Mouse (Mus musculus) midbrain, embryonic 15.5 days (tissue): ENCODE measurements around the gene Stkld1. TPM values are rescaled to one million over a fixed set of nuclear protein-coding genes. Genes with fewer than 3 reads are reported as not detected.
"Not testable (repeated sequence)": the region's sequence is repeated elsewhere in the genome, so short reads cannot be mapped to it uniquely, and the experiment has no call there.

Source experiments
- ATAC-seq: fragments of 200-750 bp; cut with Nextera tagmentation; replicated peaks from 2 replicates; pipeline ENCODE4 v1.8.0; 2017; ENCODE audit warnings: moderate TSS enrichment
- H3K27ac ChIP-seq: fragments of 300-500 bp; sonication (generic); 2 replicates; pipeline ENCODE4 v1.5.1; 2015; ENCODE audit warnings: mild to moderate bottlenecking, inconsistent platforms
- H3K27me3 ChIP-seq: fragments of 300-500 bp; sonication (generic); replicated peaks from 2 replicates; pipeline ENCODE4 v1.6.1; 2015; ENCODE audit warnings: inconsistent platforms
- H3K36me3 ChIP-seq: fragments of 300-500 bp; sonication (generic); replicated peaks from 2 replicates; pipeline ENCODE4 v1.6.1; 2015; ENCODE audit warnings: inconsistent platforms
- H3K4me1 ChIP-seq: fragments of 300-500 bp; sonication (generic); 2 replicates; pipeline ENCODE4 v1.6.1; 2015; ENCODE audit warnings: inconsistent platforms
- H3K4me2 ChIP-seq: fragments of 300-500 bp; sonication (generic); 2 replicates; pipeline ENCODE4 v1.6.1; 2015; ENCODE audit warnings: inconsistent platforms, mild to moderate bottlenecking, moderate library complexity
- H3K4me3 ChIP-seq: fragments of 300-500 bp; sonication (generic); 2 replicates; pipeline ENCODE4 v1.5.1; 2015; ENCODE audit warnings: mild to moderate bottlenecking, inconsistent platforms
- H3K9ac ChIP-seq: fragments of 300-500 bp; sonication (generic); 2 replicates; pipeline ENCODE4 v1.6.1; 2015; ENCODE audit warnings: mild to moderate bottlenecking, inconsistent platforms
- H3K9me3 ChIP-seq: fragments of 300-500 bp; sonication (generic); 2 replicates; pipeline ENCODE4 v1.6.1; 2016; ENCODE audit warnings: inconsistent platforms
- WGBS: fragments of 180-500 bp; shearing (Covaris S2); methylation state at CpG from one replicate; pipeline ENCODE4 v1.1.7; 2015; ENCODE audit warnings: mixed read lengths; 5-methylcytosine and 5-hydroxymethylcytosine counted together
- polyA plus RNA-seq: library from polyadenylated mRNA; unstranded; fragments of >200 nt; fragmentation: Nextera tagmentation; extraction: Ambion mirVana; gene quantifications from 2 replicates; pipeline ENCODE4 v1.2.1, GENCODE M21; 2015

Gene Stkld1
- polyA plus RNA-seq: 0.13 and 0.54 TPM in 2 replicates

GRCm38 (mm10) chr2:26933304-26934055 is at the start of gene Stkld1, which contains the start of gene Surf4:
Stkld1 (plus strand) TSS chr2:26934047.
Surf4 (minus strand) TSS chr2:26933928.
- H3K9ac ChIP-seq: peak within 1 kb of the TSS; percentile 97
- H3K4me1 ChIP-seq: peaks cover 26% of the 10 kb centered on the region
- 2% methylated on average over 57 of the region's 70 CpGs for WGBS
- H3K27me3 ChIP-seq: no peaks in the 10 kb centered on the region
- H3K27ac ChIP-seq: peak within 1 kb of the TSS; percentile 81
- peak within 1 kb of the TSS; percentile 98 for H3K4me3 ChIP-seq
- peak within 1 kb of the TSS; percentile 96 for H3K4me2 ChIP-seq
- H3K9me3 ChIP-seq: no peaks in the 10 kb centered on the region
- peak; percentile 95 for ATAC-seq
- H3K36me3 ChIP-seq: no peaks in the 10 kb centered on the region

GRCm38 (mm10) chr2:26885541-26885940 is 48.3 kb upstream of the Stkld1 start:
- H3K9ac ChIP-seq, H3K4me2 ChIP-seq, H3K9me3 ChIP-seq, ATAC-seq, H3K27me3 ChIP-seq, H3K4me1 ChIP-seq, H3K4me3 ChIP-seq, H3K27ac ChIP-seq: not testable (repeated sequence)
- H3K36me3 ChIP-seq: peaks cover 16% of the 10 kb centered on the region; the same call in 1 of the 2 replicates
- 69% methylated on average over 2 of the region's 2 CpGs for WGBS

GRCm38 (mm10) chr2:26886170-26886569 is 47.7 kb upstream of the Stkld1 start:
- peaks cover 21% of the 10 kb centered on the region; the same call in 1 of the 2 replicates for H3K36me3 ChIP-seq
- not testable (repeated sequence) for H3K4me1 ChIP-seq, H3K9me3 ChIP-seq, ATAC-seq, H3K4me3 ChIP-seq, H3K27ac ChIP-seq, H3K9ac ChIP-seq, H3K27me3 ChIP-seq, H3K4me2 ChIP-seq
- WGBS: 49% methylated on average over 4 of the region's 4 CpGs

GRCm38 (mm10) chr2:26895898-26896297 is 37.9 kb upstream of the Stkld1 start:
- Histone ChIP-seq H3K9ac (no peak overlapping the region), H3K27me3 (no peaks in the 10 kb centered on the region), H3K4me1 (peaks cover 3% of the 10 kb centered on the region), H3K4me3 (no peak overlapping the region), H3K4me2 (no peak overlapping the region), H3K36me3 (peaks cover 65% of the 10 kb centered on the region), H3K27ac (no peak overlapping the region), H3K9me3 (no peaks in the 10 kb centered on the region)
- no peak for ATAC-seq
- WGBS: 94% methylated on average over 4 of the region's 4 CpGs

DNA sequence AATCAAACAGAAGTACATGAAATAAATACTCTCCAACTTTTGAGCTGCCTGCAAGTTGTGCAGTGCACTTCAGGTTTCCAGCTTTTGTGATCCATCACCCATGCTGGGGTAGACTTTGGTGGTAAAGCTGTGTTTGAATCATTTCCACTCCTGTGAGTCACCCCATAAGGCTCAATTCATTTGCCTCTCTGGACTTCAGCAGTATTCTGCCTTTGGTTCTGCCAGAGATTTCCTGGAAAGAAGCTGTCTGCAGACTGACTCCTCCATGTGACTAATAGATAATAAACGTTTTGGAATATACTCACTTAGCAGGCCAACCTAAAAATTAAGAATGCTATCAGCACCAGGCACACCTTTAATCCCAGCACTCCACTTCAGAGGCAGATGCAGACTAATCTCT is 33.1 kb upstream of the Stkld1 start:
- H3K27ac ChIP-seq: no peak overlapping the region
- ATAC-seq: no peak
- H3K4me3 ChIP-seq: no peak overlapping the region
- H3K9me3 ChIP-seq: no peaks in the 10 kb centered on the region
- H3K4me1 ChIP-seq: peaks cover 27% of the 10 kb centered on the region
- H3K4me2 ChIP-seq: no peak overlapping the region
- WGBS: 92% methylated on average over 1 of the region's 1 CpGs
- H3K27me3 ChIP-seq: no peaks in the 10 kb centered on the region
- H3K36me3 ChIP-seq: peaks cover 36% of the 10 kb centered on the region
- H3K9ac ChIP-seq: no peak overlapping the region

- H3K9me3 ChIP-seq: no peaks in the 10 kb centered on the region
- peaks cover 33% of the 10 kb centered on the region for H3K36me3 ChIP-seq
- no peak for ATAC-seq
- peaks cover 27% of the 10 kb centered on the region for H3K4me1 ChIP-seq
- H3K4me3 ChIP-seq: peak overlapping the region; percentile 76
- H3K9ac ChIP-seq: peak overlapping the region; percentile 71
- WGBS: 10% methylated on average over 7 of the region's 7 CpGs
- H3K27ac ChIP-seq: no peak overlapping the region
- no peaks in the 10 kb centered on the region for H3K27me3 ChIP-seq
- peak overlapping the region; percentile 69 for H3K4me2 ChIP-seq
Observed at GRCm38 (mm10) chr2:26901834-26902400, 31.9 kb upstream of the Stkld1 start.

DNA sequence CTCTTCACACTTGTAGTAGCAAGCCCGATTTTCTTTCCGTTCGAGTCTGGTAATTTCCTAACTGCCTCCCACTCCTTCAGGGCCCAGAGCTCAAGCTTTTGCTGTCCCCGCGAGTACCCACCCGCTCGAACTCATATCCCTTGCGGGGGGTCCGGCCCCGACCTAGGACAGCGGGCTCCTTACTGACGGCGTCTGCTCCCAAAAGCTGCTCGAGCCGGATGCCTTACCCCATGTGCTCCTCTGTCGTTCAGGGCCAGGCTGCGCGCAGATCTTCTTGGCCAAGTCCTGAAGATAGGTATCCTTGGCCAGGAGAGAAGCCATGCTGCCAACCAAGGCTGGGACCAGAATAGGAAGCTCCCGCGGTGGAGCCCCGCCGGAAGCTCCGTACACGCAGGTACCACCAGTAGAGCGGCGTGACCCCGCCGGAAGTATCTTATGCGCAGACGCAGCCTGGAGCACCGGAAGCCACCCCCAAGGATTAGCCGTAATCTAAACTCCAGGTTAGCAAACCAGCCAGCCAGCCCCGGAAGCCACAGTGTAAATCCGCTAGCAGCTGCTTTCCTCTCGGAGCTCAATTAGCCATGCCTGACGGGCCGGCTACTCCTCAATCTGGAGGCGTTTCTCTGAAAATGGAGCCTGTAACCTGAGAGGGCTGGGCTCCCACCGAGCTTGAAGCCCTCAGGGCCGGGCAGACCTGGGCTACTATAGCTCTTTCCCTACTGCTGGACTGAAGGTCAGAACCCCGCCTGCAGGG is 31.2 kb upstream of the Stkld1 start, which contains the start of gene Surf6:
Surf6 (minus strand) TSS at position 413 of the 754 bp plus-strand sequence.
- peak within 1 kb of the TSS; percentile 76 for H3K4me3 ChIP-seq
- no peaks in the 10 kb centered on the region for H3K27me3 ChIP-seq
- peaks cover 35% of the 10 kb centered on the region for H3K36me3 ChIP-seq
- H3K9me3 ChIP-seq: no peaks in the 10 kb centered on the region
- peak within 1 kb of the TSS; percentile 71 for H3K9ac ChIP-seq
- H3K4me1 ChIP-seq: peaks cover 31% of the 10 kb centered on the region
- under 1% methylated on average over 41 of the region's 41 CpGs for WGBS
- H3K4me2 ChIP-seq: peak within 1 kb of the TSS; percentile 69
- H3K27ac ChIP-seq: peak within 1 kb of the TSS; percentile 89
- peak; percentile 96 for ATAC-seq

DNA sequence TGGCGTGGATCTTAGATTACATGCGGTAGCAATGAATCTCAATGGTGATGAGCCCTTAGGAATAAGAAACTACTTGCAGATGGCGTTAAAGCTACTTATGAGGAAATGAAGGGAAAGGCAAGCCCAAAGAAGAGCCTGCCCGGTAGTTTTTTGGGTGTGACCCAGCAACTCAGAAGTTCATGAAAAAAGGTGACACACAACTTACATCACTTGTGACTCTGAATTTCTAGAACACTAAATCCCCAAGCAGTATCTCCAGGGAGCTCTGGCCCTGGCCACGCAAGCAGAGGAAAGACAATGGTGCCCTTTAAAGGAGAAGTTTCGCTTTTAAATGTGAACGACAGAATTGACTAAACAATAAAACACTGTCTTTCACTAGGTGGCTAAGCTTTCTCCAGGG is 30.5 kb upstream of the Stkld1 start:
- H3K4me3 ChIP-seq: peak overlapping the region; percentile 76
- H3K4me1 ChIP-seq: peaks cover 36% of the 10 kb centered on the region
- peak overlapping the region; percentile 89 for H3K27ac ChIP-seq
- H3K36me3 ChIP-seq: peaks cover 34% of the 10 kb centered on the region
- WGBS: 16% methylated on average over 7 of the region's 7 CpGs
- ATAC-seq: no peak
- H3K27me3 ChIP-seq: no peaks in the 10 kb centered on the region
- no peaks in the 10 kb centered on the region for H3K9me3 ChIP-seq
- peak overlapping the region; percentile 69 for H3K4me2 ChIP-seq
- H3K9ac ChIP-seq: peak overlapping the region; percentile 63

- no peak overlapping the region for H3K4me3 ChIP-seq
- ATAC-seq: no peak
- H3K4me2 ChIP-seq: no peak overlapping the region
- H3K4me1 ChIP-seq: peaks cover 48% of the 10 kb centered on the region
- WGBS: 87% methylated on average over 2 of the region's 2 CpGs
- no peaks in the 10 kb centered on the region for H3K27me3 ChIP-seq
- peaks cover 25% of the 10 kb centered on the region; the same call in 1 of the 2 replicates for H3K36me3 ChIP-seq
- no peak overlapping the region for H3K9ac ChIP-seq
- no peaks in the 10 kb centered on the region for H3K9me3 ChIP-seq
- H3K27ac ChIP-seq: no peak overlapping the region
Observed at GRCm38 (mm10) chr2:26905936-26906335, 27.9 kb upstream of the Stkld1 start.

DNA sequence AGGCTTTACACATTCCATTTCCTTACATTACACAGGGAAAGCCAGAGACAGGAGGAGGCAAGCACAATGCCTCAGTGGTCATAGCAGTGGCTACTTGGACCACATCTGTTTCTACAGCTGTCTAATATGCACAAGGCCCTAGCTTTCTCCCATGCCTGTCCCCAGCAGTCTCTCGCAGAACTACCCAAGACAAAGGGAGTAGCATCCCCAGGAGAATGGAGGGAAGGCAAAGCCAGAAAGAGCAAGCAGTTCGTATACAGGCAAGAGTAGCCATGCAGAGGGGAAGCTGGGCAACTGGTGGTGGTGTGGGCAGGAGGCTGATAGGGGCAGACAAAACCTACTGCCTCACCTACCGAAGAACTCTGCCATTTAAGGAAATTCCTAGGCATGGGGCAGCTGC is 27.4 kb upstream of the Stkld1 start:
- no peak overlapping the region for H3K27ac ChIP-seq

GRCm38 (mm10) chr2:26907109-26907508 is 26.7 kb upstream of the Stkld1 start:
- 64% methylated on average over 4 of the region's 4 CpGs for WGBS
- Histone ChIP-seq H3K27ac (no peak overlapping the region), H3K9ac (no peak overlapping the region), H3K4me3 (no peak overlapping the region), H3K27me3 (no peaks in the 10 kb centered on the region), H3K36me3 (peaks cover 26% of the 10 kb centered on the region; the same call in 1 of the 2 replicates), H3K4me2 (no peak overlapping the region), H3K4me1 (peaks cover 43% of the 10 kb centered on the region), H3K9me3 (no peaks in the 10 kb centered on the region)
- no peak for ATAC-seq

More for the DNA sequence above, 27.4 kb upstream of the Stkld1 start:
- Histone ChIP-seq H3K36me3 (peaks cover 25% of the 10 kb centered on the region; the same call in 1 of the 2 replicates), H3K9ac (no peak overlapping the region), H3K27me3 (no peaks in the 10 kb centered on the region), H3K4me2 (no peak overlapping the region), H3K4me1 (peaks cover 43% of the 10 kb centered on the region), H3K4me3 (no peak overlapping the region), H3K9me3 (no peaks in the 10 kb centered on the region)
- WGBS: 96% methylated on average over 3 of the region's 3 CpGs
- no peak for ATAC-seq
